Mouse (Mus musculus): ENCODE measurements at regions not wholly inside any gene's neighbourhood (a gene's known extent, or its start where the extent isn't known, plus 50 kb on each side); places are given as distances from the start of the nearest gene placed in this dataset.
A peak's percentile ranks its signal among the peaks of the same experiment; 100 is the strongest.

- no peak for DNase-seq (ENCODE audit: low spot score in 2 of 2)
Measured at GRCm38 (mm10) chr4:152935484-152935883, 457.8 kb upstream of the Kcnab2 start.

- no peak for DNase-seq (ENCODE audit: low spot score in 2 of 2)
Measured at GRCm38 (mm10) chr4:152928422-152928985, 450.8 kb upstream of the Kcnab2 start.

- DNase-seq (ENCODE audit: low spot score in 2 of 2), result no peak
Measured at GRCm38 (mm10) chr4:152920261-152920660, 442.6 kb upstream of the Kcnab2 start.

- DNase-seq (ENCODE audit: low spot score in 2 of 2), result no peak
Measured at GRCm38 (mm10) chr4:152919851-152920250, 442.2 kb upstream of the Kcnab2 start.

GRCm38 (mm10) chr4:152916576-152916975 lies 438.9 kb upstream of the Kcnab2 start:
- DNase-seq (ENCODE audit: low spot score in 2 of 2), result no peak

GRCm38 (mm10) chr4:152913497-152913896 lies 435.8 kb upstream of the Kcnab2 start:
- DNase-seq (ENCODE audit: low spot score in 2 of 2), result no peak

GRCm38 (mm10) chr4:152912846-152913245 lies 435.2 kb upstream of the Kcnab2 start:
- no peak for DNase-seq (ENCODE audit: low spot score in 2 of 2)

- DNase-seq (ENCODE audit: low spot score in 2 of 2), result peak; percentile 42 to 43
Measured at GRCm38 (mm10) chr4:152908235-152908634, 430.6 kb upstream of the Kcnab2 start.

- no peak for DNase-seq (ENCODE audit: low spot score in 2 of 2)
Measured at GRCm38 (mm10) chr4:152902851-152903250, 425.2 kb upstream of the Kcnab2 start.

GRCm38 (mm10) chr4:152900049-152900448 lies 422.4 kb upstream of the Kcnab2 start:
- peak in 1 of 2 experiments; percentile 19 for DNase-seq (ENCODE audit: low spot score in 2 of 2)

GRCm38 (mm10) chr4:152895076-152895475 lies 417.4 kb upstream of the Kcnab2 start:
- no peak for DNase-seq (ENCODE audit: low spot score in 2 of 2)

- no peak for DNase-seq (ENCODE audit: low spot score in 2 of 2)
Measured at GRCm38 (mm10) chr4:152892997-152893396, 415.3 kb upstream of the Kcnab2 start.

GRCm38 (mm10) chr4:152889211-152889610 lies 411.5 kb upstream of the Kcnab2 start:
- no peak for DNase-seq (ENCODE audit: low spot score in 2 of 2)

- no peak for DNase-seq (ENCODE audit: low spot score in 2 of 2)
Measured at GRCm38 (mm10) chr4:152888306-152888705, 410.6 kb upstream of the Kcnab2 start.

GRCm38 (mm10) chr4:152886773-152887172 lies 409.1 kb upstream of the Kcnab2 start:
- no peak for DNase-seq (ENCODE audit: low spot score in 2 of 2)

GRCm38 (mm10) chr4:152881433-152881930 lies 403.8 kb upstream of the Kcnab2 start:
- DNase-seq (ENCODE audit: low spot score in 2 of 2), result no peak

- DNase-seq (ENCODE audit: low spot score in 2 of 2), result no peak
Measured at GRCm38 (mm10) chr4:152880368-152880767, 402.7 kb upstream of the Kcnab2 start.

GRCm38 (mm10) chr4:152878941-152879340 lies 401.3 kb upstream of the Kcnab2 start:
- no peak for DNase-seq (ENCODE audit: low spot score in 2 of 2)

GRCm38 (mm10) chr4:152878401-152878800 lies 400.7 kb upstream of the Kcnab2 start:
- no peak for DNase-seq (ENCODE audit: low spot score in 2 of 2)

GRCm38 (mm10) chr4:152870046-152870445 lies 392.4 kb upstream of the Kcnab2 start:
- DNase-seq (ENCODE audit: low spot score in 2 of 2), result no peak

GRCm38 (mm10) chr4:152865894-152866293 lies 388.2 kb upstream of the Kcnab2 start:
- DNase-seq (ENCODE audit: low spot score in 2 of 2), result no peak

GRCm38 (mm10) chr4:152862818-152863614 lies 385.3 kb upstream of the Kcnab2 start:
- DNase-seq (ENCODE audit: low spot score in 2 of 2), result peak; percentile 28 to 36

GRCm38 (mm10) chr4:152859161-152859560 lies 381.5 kb upstream of the Kcnab2 start:
- DNase-seq (ENCODE audit: low spot score in 2 of 2), result no peak
